19 mouse cellular contexts compared by ENCODE assay signal in genomic region chr16:87755915-87756314, GRCm38 (mm10). TPM values are rescaled to one million over a fixed set of nuclear protein-coding genes. Genes with fewer than 3 reads are reported as not detected.
DNase-seq lines count a peak whose midpoint lies in the region; ATAC-seq and TF ChIP-seq lines count a peak whose summit lies in the region.
"Had no signal": no experiment of that assay in that cellular context is flagged by ENCODE, and none has a peak within 500 bp of the region (broad histone marks: within the 10 kb centered on the region; RNA-seq: fewer than 3 reads in every experiment).

No protein-coding gene starts in this region.

- DNase-seq in liver, adult 2 months (ENCODE audit: extremely low read depth, low read depth, low spot score), result peak; percentile 70
- DNase-seq in liver, embryonic 11.5 days (ENCODE audit: low spot score), result no peak
- peak; percentile 4 for DNase-seq in liver, postnatal 0 days
- no peak for DNase-seq in liver
- DNase-seq: adrenal gland, adult 2 months; adrenal gland, adult 8-10 months; adrenal gland, postnatal 10 days; adrenal gland, postnatal 14 days; adrenal gland, postnatal 25 days; adrenal gland, postnatal 36 days; B cell, adult 2 months; cerebellum, adult 11 months; cerebellum, adult 11-12 months; cerebellum, adult 18-20 months had no signal

- no peak overlapping the region for H3K4me2 ChIP-seq in liver, embryonic 11.5 days
- H3K4me2 ChIP-seq in liver, postnatal 0 days (ENCODE audit: low read depth, low read length), result no peak overlapping the region

- H3K4me1 ChIP-seq in liver, adult 2 months (ENCODE audit: control insufficient read depth, insufficient read depth, low read length), result peaks cover 4% of the 10 kb centered on the region; the same call in 1 of the 2 replicates
- no peaks in the 10 kb centered on the region for H3K4me1 ChIP-seq in liver, embryonic 11.5 days (replicated peaks; ENCODE audit: control insufficient read depth, insufficient read depth, low read length)
- H3K4me1 ChIP-seq in liver, postnatal 0 days (ENCODE audit: insufficient read depth), result no peaks in the 10 kb centered on the region

- no peaks in the 10 kb centered on the region for H3K9me3 ChIP-seq in liver, embryonic 11.5 days (ENCODE audit: control insufficient read depth, low read length)
- no peaks in the 10 kb centered on the region for H3K9me3 ChIP-seq in liver, postnatal 0 days (ENCODE audit: low read length)
- H3K9me3 ChIP-seq: G1E had no signal

- H3K27me3 ChIP-seq in liver, adult 2 months (ENCODE audit: control insufficient read depth, insufficient read depth, low read length), result peaks cover 18% of the 10 kb centered on the region; the same call in 1 of the 2 replicates
- no peaks in the 10 kb centered on the region for H3K27me3 ChIP-seq in liver, embryonic 11.5 days (replicated peaks; ENCODE audit: control insufficient read depth, insufficient read depth, low read length)
- H3K27me3 ChIP-seq in liver, postnatal 0 days (ENCODE audit: insufficient read depth, low read length), result no peaks in the 10 kb centered on the region
- H3K27me3 ChIP-seq: CH12.LX, Patski had no signal

- no peaks in the 10 kb centered on the region for H3K36me3 ChIP-seq in liver, adult 2 months (ENCODE audit: control insufficient read depth, insufficient read depth, low read length)
- H3K36me3 ChIP-seq in liver, embryonic 11.5 days (ENCODE audit: control insufficient read depth, insufficient read depth, low read length), result no peaks in the 10 kb centered on the region
- H3K36me3 ChIP-seq in liver, postnatal 0 days (replicated peaks; ENCODE audit: insufficient read depth, low read length), result no peaks in the 10 kb centered on the region
- H3K36me3 ChIP-seq: G1E had no signal

- no peak for TF ChIP-seq CTCF in liver, adult 2 months (IDR thresholded peaks at IDR 0.05; ENCODE audit: low read depth, low read length)
- no peak for TF ChIP-seq CTCF in liver, postnatal 0 days (IDR thresholded peaks at IDR 0.05; ENCODE audit: low read depth)

- TF ChIP-seq EP300 in liver, postnatal 0 days (IDR thresholded peaks at IDR 0.05; ENCODE audit: low read depth), result no peak

- no peak overlapping the region for H3K9ac ChIP-seq in liver, adult 2 months (ENCODE audit: low read depth, low read length)
- no peak overlapping the region for H3K9ac ChIP-seq in liver, embryonic 11.5 days (ENCODE audit: low read depth, low read length)
- H3K9ac ChIP-seq in liver, postnatal 0 days (replicated peaks), result no peak overlapping the region

- H3K27ac ChIP-seq in liver, adult 2 months (replicated peaks; ENCODE audit: insufficient read depth, low read depth, low read length), result no peak overlapping the region
- no peak overlapping the region for H3K27ac ChIP-seq in liver, embryonic 11.5 days (ENCODE audit: low read depth, low read length)
- H3K27ac ChIP-seq in liver, postnatal 0 days (ENCODE audit: low read depth), result no peak overlapping the region

- no peak overlapping the region for H3K4me3 ChIP-seq in liver, adult 2 months (ENCODE audit: insufficient read depth, low read depth, low read length)
- no peak overlapping the region for H3K4me3 ChIP-seq in liver, embryonic 11.5 days (ENCODE audit: low read depth, low read length)
- H3K4me3 ChIP-seq in liver, postnatal 0 days (ENCODE audit: low read depth, low read length), result no peak overlapping the region

- TF ChIP-seq POLR2A in liver, adult 2 months (IDR thresholded peaks at IDR 0.05; ENCODE audit: extremely low read depth, insufficient read depth, low read length), result no peak

- H3K79me2 ChIP-seq in liver, adult 2 months (ENCODE audit: control insufficient read depth, insufficient read depth, low read length), result no peaks in the 10 kb centered on the region

- no peak for ATAC-seq in liver, embryonic 11.5 days (replicated peaks; ENCODE audit: low FRiP score)
- ATAC-seq in liver, postnatal 0 days, result peak; percentile 62
- ATAC-seq: activated CD4-positive, CD25-positive, alpha-beta regulatory T cell, adult 4 months; CD4-positive, CD25-positive, alpha-beta regulatory T cell, adult 4 months; Patski had no signal

- 16% methylated on average over 3 of the region's 3 CpGs for WGBS in liver, adult 2 months
- 61% methylated on average over 3 of the region's 3 CpGs for WGBS in liver, embryonic 11.5 days
- WGBS in liver, postnatal 0 days (ENCODE audit: insufficient replicate concordance), result 56% methylated on average over 3 of the region's 3 CpGs

RNA-seq across cellular contexts. Expression of gene Bach1, which starts 57.2 kb away (rescaled TPM):
- total RNA-seq in liver, adult 2 months (2014; rRNA removed), result 28.9 and 34.8 TPM in 2 replicates
- polyA plus RNA-seq in liver, adult 2 months (2012; rRNA removed), result 6.3 and 8.2 TPM in 2 replicates
- polyA plus RNA-seq in liver, embryonic 11.5 days (2014; fragmentation: Nextera tagmentation; extraction: Ambion mirVana), result 10.6 and 11.1 TPM in 2 replicates
- polyA plus RNA-seq in liver, postnatal 0 days (2015; fragmentation: Nextera tagmentation; extraction: Ambion mirVana), result 5.4 and 5.9 TPM in 2 replicates

Comparison
In these comparisons a context has a peak if more than half of its experiments do, and no peak if none do; other contexts are left out.
1. DNase-seq: peak in liver, adult 2 months (single experiment) and liver, postnatal 0 days (single experiment); none in liver, embryonic 11.5 days (single experiment) and liver (single experiment).